Mouse (Mus musculus) liver, postnatal 0 days (tissue): ENCODE results near the gene Efcab12.

Source experiments
- CTCF ChIP-seq: sonication (generic); IDR thresholded peaks from 2 replicates; pipeline ENCODE4 v1.5.1; 2016; ENCODE audit warnings: antibody characterized with exemption, low read depth
- EP300 ChIP-seq: IDR thresholded peaks from 2 replicates; pipeline ENCODE4 v1.6.1; 2016; ENCODE audit warnings: antibody characterized with exemption, low read depth, mild to moderate bottlenecking

DNA sequence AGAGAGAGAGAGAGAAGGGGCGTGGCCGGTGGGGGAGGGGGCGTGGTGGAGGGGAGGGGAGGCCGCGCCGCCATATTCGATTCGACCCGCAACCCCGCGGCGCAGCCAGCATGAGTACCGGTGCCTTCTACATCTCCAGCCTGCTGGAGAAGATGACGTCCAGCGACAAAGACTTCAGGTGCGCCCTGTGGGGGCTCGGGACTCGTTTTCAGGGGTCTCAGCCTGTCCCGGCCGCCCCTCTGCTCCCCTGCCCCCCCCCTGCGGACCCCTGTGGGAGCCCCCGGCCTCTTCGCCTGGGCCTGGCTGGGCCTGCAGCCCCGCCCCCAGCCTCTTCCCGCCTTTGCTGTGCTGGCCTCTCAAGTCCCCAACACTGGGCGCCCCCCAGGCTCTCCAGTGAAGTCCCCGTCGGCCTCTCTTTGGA lies 63.7 kb downstream of the Efcab12 start, which contains the start of gene Cand2:
- TF ChIP-seq CTCF (no peak), EP300 (no peak)
